Mouse (Mus musculus) limb, embryonic 13.5 days (tissue): Measurements from ENCODE around the gene Wdr82. TPM values are rescaled to one million over a fixed set of nuclear protein-coding genes. Genes with fewer than 3 reads are reported as not detected.
A peak's percentile ranks its signal among the peaks of the same experiment; 100 is the strongest.
"Not testable (repeated sequence)": the region's sequence is repeated elsewhere in the genome, so short reads cannot be mapped to it uniquely, and the experiment has no call there.

Experiments used
- ATAC-seq: fragments of 200-750 bp; cut with Nextera tagmentation; 2 replicates; pipeline ENCODE4 v1.8.0; 2017; ENCODE audit warnings: low read depth, moderate number of reproducible peaks, moderate TSS enrichment; ENCODE audit not compliant: low FRiP score
- H3K27ac ChIP-seq: fragments of 300-500 bp; sonication (generic); 2 replicates; pipeline ENCODE4 v1.5.1; 2015; ENCODE audit warnings: inconsistent platforms, mild to moderate bottlenecking, moderate library complexity
- H3K27me3 ChIP-seq: fragments of 300-500 bp; sonication (generic); 2 replicates; pipeline ENCODE4 v1.6.1; 2015; ENCODE audit warnings: mild to moderate bottlenecking, inconsistent platforms
- H3K36me3 ChIP-seq: fragments of 300-500 bp; sonication (generic); 2 replicates; pipeline ENCODE4 v1.6.1; 2015; ENCODE audit warnings: inconsistent platforms, mild to moderate bottlenecking, moderate library complexity
- H3K4me1 ChIP-seq: fragments of 300-500 bp; sonication (generic); 2 replicates; pipeline ENCODE4 v1.6.1; 2015; ENCODE audit warnings: inconsistent platforms
- H3K4me2 ChIP-seq: fragments of 300-500 bp; sonication (generic); replicated peaks from 2 replicates; pipeline ENCODE4 v1.6.1; 2015; ENCODE audit warnings: inconsistent platforms, mild to moderate bottlenecking, moderate library complexity
- H3K4me3 ChIP-seq: fragments of 300-500 bp; sonication (generic); 2 replicates; pipeline ENCODE4 v1.5.1; 2015; ENCODE audit warnings: moderate library complexity, mild to moderate bottlenecking, inconsistent platforms
- H3K9ac ChIP-seq: fragments of 300-500 bp; sonication (generic); 2 replicates; pipeline ENCODE4 v1.6.1; 2015; ENCODE audit warnings: mild to moderate bottlenecking, inconsistent platforms
- H3K9me3 ChIP-seq: fragments of 300-500 bp; sonication (generic); 2 replicates; pipeline ENCODE4 v1.6.1; 2016; ENCODE audit warnings: inconsistent platforms
- WGBS: fragments of 180-500 bp; shearing (Covaris S2); methylation state at CpG from one replicate; pipeline ENCODE4 v1.1.7; 2015; 5-methylcytosine and 5-hydroxymethylcytosine counted together
- polyA plus RNA-seq: library from polyadenylated mRNA; unstranded; fragments of >200 nt; fragmentation: Nextera tagmentation; extraction: Ambion mirVana; gene quantifications from 2 replicates; pipeline ENCODE4 v1.2.1, GENCODE M21; 2015

Gene Wdr82
- polyA plus RNA-seq, 1 experiment from 2014 or later: 27.6 TPM

DNA sequence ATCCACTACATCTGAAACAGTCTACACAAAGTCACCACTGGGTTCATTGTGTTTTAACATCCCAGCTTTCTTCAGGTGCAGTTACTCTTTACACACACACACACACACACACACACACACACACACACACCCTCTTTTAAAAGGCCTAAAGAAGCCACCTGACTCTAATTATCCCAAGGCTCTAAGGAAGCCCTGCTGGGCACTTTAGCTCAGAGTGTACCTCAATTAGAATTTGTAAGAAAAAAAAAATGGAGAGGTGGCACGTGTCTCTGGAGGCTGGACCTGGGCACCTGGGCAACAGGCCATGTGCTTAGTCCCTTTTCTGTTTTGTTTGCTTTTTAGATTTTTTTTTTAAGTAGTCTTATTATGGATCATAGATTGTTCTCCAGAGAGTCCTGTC is 3.0 kb upstream of the Wdr82 start:
- no peak overlapping the region for H3K4me2 ChIP-seq
- no peaks in the 10 kb centered on the region for H3K36me3 ChIP-seq
- H3K9ac ChIP-seq: no peak overlapping the region
- no peak overlapping the region for H3K27ac ChIP-seq
- H3K4me1 ChIP-seq: peaks cover 10% of the 10 kb centered on the region
- no peaks in the 10 kb centered on the region for H3K9me3 ChIP-seq
- WGBS: 16% methylated on average over 1 of the region's 1 CpGs
- H3K27me3 ChIP-seq: no peaks in the 10 kb centered on the region
- no peak overlapping the region for H3K4me3 ChIP-seq
- ATAC-seq: no peak

DNA sequence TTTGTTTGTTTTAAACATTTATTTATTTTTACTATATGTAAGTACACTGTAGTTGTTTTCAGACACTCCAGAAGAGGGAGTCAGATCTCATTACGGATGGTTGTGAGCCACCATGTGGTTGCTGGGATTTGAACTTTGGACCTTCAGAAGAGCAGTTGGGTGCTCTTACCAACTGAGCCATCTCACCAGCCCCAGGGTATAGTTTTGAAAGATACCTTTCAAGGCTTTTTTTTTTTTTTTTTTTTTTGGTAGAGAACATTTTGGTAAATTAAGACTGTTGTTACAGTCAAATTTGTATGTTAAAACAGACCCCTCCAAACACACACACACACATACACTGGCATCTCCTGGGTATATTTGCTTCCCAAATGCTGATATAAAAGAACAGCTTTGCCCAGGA is 1.7 kb upstream of the Wdr82 start:
- not testable (repeated sequence) for H3K4me2 ChIP-seq, H3K27me3 ChIP-seq, H3K9ac ChIP-seq, H3K9me3 ChIP-seq, H3K36me3 ChIP-seq, H3K27ac ChIP-seq, H3K4me3 ChIP-seq, ATAC-seq
- WGBS: 74% methylated on average over 1 of the region's 1 CpGs
- peaks cover 23% of the 10 kb centered on the region for H3K4me1 ChIP-seq

DNA sequence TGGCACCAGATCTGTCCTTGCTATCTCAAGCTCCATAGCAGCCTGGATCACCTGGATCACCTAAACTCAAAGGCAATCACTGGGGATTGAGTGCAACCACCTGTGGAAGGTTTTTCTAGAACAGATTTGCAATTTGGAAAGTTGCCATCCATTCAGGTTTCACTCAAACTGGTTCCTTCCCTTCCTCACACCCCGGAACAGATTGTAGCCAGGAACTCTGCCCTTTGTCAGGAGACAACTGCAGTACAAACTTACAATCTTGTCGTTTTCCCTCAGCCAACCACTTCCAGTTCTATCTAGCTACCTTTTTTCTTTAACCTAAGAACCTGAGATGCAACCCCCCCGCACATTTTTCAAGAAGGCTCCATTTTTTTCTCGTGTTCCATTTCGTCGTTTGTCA is 811 bp upstream of the Wdr82 start:
- H3K9me3 ChIP-seq: no peaks in the 10 kb centered on the region
- H3K27ac ChIP-seq: peak overlapping the region; percentile 76; the same call in 1 of the 2 replicates
- H3K9ac ChIP-seq: peak overlapping the region; percentile 97
- H3K4me3 ChIP-seq: peak overlapping the region; percentile 97; the same call in 1 of the 2 replicates
- H3K36me3 ChIP-seq: no peaks in the 10 kb centered on the region
- WGBS: 28% methylated on average over 6 of the region's 6 CpGs
- H3K27me3 ChIP-seq: no peaks in the 10 kb centered on the region
- peak overlapping the region; percentile 71 for H3K4me2 ChIP-seq
- peaks cover 30% of the 10 kb centered on the region for H3K4me1 ChIP-seq
- ATAC-seq: no peak

DNA sequence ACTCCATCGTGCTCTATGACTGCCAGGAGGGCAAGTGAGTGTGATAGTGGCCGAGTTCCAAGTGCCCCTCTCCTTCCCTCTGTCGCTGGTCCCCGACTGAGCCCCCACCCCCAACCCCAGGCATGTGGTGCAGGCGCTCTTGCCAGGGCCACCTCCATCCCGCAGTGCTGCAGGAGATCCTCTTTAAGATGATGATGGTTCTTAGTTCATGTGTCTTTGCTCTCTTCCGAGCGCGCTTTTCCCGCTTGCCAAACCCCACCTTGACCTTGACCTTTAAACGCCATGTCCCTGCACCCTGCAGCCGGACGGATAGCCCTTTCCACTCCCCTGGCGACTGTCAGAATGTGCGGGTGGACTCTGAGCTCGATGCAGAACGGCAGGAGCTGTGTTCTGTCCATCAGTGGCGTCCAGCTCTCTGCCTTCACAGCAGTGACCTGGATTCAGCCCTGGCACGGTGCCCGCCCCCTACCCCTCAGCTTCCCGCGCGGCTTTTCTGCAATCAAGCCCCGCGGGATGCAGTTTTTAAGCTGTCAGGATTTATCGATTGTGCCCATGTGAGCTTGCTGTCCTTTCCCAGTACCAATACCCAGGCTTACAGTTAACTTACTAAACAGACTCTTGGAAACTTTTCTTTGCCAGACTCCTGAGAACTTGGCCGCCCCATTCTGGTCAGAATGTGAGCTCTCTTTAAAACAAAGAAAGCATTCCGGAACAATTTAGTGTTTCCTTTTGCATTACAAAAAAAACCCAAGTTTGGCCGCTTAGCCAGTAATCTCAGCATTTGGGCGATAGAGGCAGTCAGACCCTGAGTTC is 824 bp downstream of the Wdr82 start:
- Histone ChIP-seq H3K4me1 (peaks cover 47% of the 10 kb centered on the region), H3K9me3 (no peaks in the 10 kb centered on the region), H3K4me2 (peak overlapping the region; percentile 79), H3K36me3 (peaks cover 3% of the 10 kb centered on the region), H3K27me3 (no peaks in the 10 kb centered on the region), H3K4me3 (peak overlapping the region; percentile 97), H3K9ac (peak overlapping the region; percentile 97), H3K27ac (peak overlapping the region; percentile 96)
- WGBS: under 1% methylated on average over 30 of the region's 30 CpGs
- ATAC-seq: peak; percentile 62

DNA sequence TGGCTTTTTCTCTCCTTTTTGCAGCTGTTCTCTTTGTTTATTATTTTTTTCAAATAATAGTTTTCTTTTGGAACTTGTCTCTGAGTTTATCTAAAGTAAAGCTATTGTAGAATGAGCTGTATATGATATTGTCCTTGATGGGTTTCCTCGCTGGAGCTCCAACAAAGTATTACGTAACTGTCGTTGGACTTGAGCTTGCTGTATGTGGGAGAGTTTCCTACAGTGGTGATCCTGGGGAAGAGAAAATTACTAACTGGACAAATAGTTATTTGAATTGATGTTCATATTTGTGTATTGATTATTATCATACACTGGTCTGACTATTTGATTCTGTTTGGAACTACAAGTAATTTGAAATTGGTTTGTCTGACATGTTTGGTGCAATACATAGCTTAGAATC is 1.8 kb downstream of the Wdr82 start:
- H3K36me3 ChIP-seq: peaks cover 13% of the 10 kb centered on the region
- H3K27me3 ChIP-seq: no peaks in the 10 kb centered on the region
- no peaks in the 10 kb centered on the region for H3K9me3 ChIP-seq
- peak overlapping the region; percentile 79 for H3K4me2 ChIP-seq
- peak overlapping the region; percentile 97 for H3K4me3 ChIP-seq
- H3K27ac ChIP-seq: no peak overlapping the region
- 18% methylated on average over 3 of the region's 3 CpGs for WGBS
- ATAC-seq: no peak
- H3K4me1 ChIP-seq: peaks cover 50% of the 10 kb centered on the region
- peak overlapping the region; percentile 97 for H3K9ac ChIP-seq

DNA sequence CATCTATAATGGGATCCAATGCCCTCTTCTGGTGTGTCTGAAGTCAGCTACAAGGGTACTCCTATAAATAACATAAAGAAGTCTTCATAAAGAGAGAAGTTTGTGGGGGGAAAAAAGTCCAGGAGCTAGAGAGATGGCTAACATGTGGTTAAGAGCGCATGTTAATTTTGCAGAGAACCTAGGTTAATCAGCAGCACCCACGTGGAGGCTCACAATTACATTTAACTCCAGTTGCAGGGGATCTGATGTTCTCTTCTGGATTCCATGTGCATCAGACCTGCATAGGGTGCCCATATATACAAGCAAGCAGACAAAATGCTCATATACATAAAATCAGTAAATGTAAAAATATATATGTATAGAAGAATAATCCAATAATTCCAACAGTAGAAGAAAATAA is 2.6 kb downstream of the Wdr82 start:
- Histone ChIP-seq H3K9ac (peak overlapping the region; percentile 50), H3K4me3 (peak overlapping the region; percentile 97), H3K9me3 (no peaks in the 10 kb centered on the region), H3K27me3 (no peaks in the 10 kb centered on the region), H3K36me3 (peaks cover 21% of the 10 kb centered on the region), H3K4me2 (peak overlapping the region; percentile 79), H3K4me1 (peaks cover 50% of the 10 kb centered on the region), H3K27ac (no peak overlapping the region)
- ATAC-seq: no peak
- 64% methylated on average over 2 of the region's 2 CpGs for WGBS

DNA sequence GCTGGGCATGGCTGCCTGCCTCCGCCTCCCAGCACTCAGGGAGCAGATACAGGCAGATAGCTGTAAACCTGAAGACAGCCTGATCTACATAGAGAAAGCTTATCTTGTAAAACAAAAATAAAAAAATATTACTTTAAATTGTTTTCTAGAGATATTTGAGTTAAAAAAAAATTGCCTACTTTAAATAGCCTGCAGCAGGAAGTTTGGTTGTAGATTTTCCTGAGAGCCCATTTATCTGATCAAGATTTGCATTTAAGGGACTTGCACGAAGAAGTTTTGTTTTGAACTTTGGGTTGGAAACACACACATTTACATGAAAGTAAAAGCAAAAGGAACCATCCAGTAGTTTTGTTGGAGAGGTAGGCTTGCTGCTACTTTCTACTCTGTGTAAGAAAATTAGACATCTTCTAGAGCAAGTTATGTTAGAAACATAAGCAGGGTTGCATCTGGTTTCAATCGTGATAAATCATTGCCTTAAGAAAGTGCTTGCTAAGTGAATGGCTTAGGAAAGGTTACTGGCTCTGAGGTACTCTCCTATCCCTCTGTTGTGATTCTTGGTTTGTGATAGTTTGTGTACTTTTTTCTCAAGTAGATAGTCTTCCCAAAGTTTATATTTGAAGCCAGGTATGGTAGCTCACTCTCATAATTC is 4.9 kb downstream of the Wdr82 start:
- H3K27ac ChIP-seq: no peak overlapping the region
- no peak for ATAC-seq
- peaks cover 43% of the 10 kb centered on the region for H3K4me1 ChIP-seq
- H3K27me3 ChIP-seq: no peaks in the 10 kb centered on the region
- no peak overlapping the region for H3K4me3 ChIP-seq
- peaks cover 42% of the 10 kb centered on the region for H3K36me3 ChIP-seq
- no peak overlapping the region for H3K9ac ChIP-seq
- no peaks in the 10 kb centered on the region for H3K9me3 ChIP-seq
- WGBS: 59% methylated on average over 3 of the region's 3 CpGs
- H3K4me2 ChIP-seq: peak overlapping the region; percentile 14; the same call in 1 of the 2 replicates

DNA sequence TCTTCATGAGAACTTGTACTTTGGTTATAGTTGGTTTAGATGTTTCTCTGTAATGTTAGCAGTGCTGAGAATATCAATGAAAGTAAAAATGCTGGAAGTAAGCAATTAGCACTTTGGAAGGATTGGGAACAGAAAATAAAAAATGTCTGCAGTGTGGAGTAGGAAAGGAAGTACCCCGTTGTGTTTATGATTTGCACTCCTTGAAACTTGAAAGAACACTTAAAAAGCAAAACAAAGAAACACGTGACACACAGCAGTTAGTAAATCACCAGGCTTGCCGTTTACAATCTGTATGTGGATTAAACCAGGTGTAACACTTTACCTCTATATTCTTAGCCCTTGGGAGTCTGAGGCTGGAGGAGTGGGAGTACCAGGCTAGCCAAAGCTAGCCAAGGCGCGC is 6.0 kb downstream of the Wdr82 start:
- Histone ChIP-seq H3K27ac (no peak overlapping the region), H3K9me3 (no peaks in the 10 kb centered on the region), H3K27me3 (no peaks in the 10 kb centered on the region), H3K36me3 (peaks cover 53% of the 10 kb centered on the region), H3K4me2 (no peak overlapping the region), H3K4me1 (peaks cover 43% of the 10 kb centered on the region), H3K4me3 (no peak overlapping the region), H3K9ac (no peak overlapping the region)
- 33% methylated on average over 5 of the region's 5 CpGs for WGBS
- no peak for ATAC-seq

DNA sequence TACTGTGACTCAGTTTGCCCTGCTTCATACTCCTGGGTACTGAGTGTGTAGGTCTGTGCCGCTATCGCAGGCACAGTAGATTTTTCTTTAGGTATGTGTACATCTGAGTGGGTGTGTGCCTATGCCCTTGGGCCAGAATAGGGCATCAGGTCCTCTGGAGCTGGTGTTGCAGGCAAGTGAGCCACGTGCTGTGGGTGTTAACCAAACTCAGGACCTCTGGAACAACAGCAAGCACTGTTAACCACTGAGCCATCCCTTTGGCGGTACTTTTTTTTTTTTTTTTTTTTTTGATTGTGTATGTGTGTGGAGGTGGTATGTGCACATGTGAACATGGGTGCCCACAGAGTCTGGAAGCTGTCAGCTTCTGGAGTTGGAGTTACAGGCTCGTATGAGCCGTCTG is 7.1 kb downstream of the Wdr82 start:
- peaks cover 39% of the 10 kb centered on the region for H3K4me1 ChIP-seq
- peaks cover 63% of the 10 kb centered on the region for H3K36me3 ChIP-seq
- ATAC-seq: no peak
- H3K27me3 ChIP-seq: no peaks in the 10 kb centered on the region
- no peak overlapping the region for H3K9ac ChIP-seq
- no peak overlapping the region for H3K27ac ChIP-seq
- H3K4me2 ChIP-seq: no peak overlapping the region
- WGBS: 77% methylated on average over 6 of the region's 6 CpGs
- no peak overlapping the region for H3K4me3 ChIP-seq
- no peaks in the 10 kb centered on the region for H3K9me3 ChIP-seq

DNA sequence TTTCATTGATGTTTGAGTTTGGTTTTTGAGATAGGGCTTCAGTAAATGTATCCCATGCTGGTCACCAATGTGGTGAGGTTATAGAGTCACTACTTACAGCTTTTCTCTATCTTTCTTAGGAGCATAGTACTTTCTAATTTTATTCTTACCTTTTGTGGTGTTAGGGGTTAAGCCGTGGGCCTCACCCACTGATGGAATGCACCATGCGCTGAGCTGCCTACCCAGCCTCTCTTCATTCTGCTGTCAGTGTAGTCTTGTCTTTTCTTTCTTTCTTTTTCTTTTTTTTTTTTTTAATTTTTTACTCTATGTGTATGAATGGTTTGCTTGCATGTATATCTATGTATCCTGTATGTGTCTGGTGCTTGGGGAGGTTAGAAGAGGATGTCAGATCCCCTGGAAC is 8.7 kb downstream of the Wdr82 start:
- no peak overlapping the region for H3K4me3 ChIP-seq
- no peak overlapping the region for H3K4me2 ChIP-seq
- 90% methylated on average over 2 of the region's 2 CpGs for WGBS
- peaks cover 80% of the 10 kb centered on the region for H3K36me3 ChIP-seq
- H3K4me1 ChIP-seq: peaks cover 25% of the 10 kb centered on the region
- no peak overlapping the region for H3K27ac ChIP-seq
- no peak overlapping the region for H3K9ac ChIP-seq
- no peak for ATAC-seq
- H3K27me3 ChIP-seq: no peaks in the 10 kb centered on the region
- no peaks in the 10 kb centered on the region for H3K9me3 ChIP-seq

DNA sequence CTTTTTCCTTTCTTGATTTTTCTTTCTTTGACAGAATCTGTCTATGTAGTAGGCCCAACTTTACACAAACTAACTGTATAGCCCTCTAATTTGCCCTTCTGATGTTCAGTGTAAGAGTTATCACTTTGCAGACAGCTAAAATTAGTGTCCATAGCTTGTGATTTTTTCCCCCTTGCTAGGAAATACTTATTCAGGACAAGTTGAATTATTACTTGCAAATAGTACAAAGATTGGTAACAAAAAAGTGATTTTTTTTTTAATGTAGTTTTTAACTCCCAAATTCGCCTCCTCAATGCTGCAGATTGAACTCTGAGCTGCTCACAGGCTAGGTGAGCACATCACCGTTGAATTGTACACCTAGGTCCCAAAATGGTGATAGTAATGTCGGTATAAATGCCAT is 9.2 kb downstream of the Wdr82 start:
- no peak for ATAC-seq
- no peak overlapping the region for H3K4me2 ChIP-seq
- no peaks in the 10 kb centered on the region for H3K27me3 ChIP-seq
- no peaks in the 10 kb centered on the region for H3K9me3 ChIP-seq
- H3K36me3 ChIP-seq: peaks cover 85% of the 10 kb centered on the region
- H3K9ac ChIP-seq: no peak overlapping the region
- H3K27ac ChIP-seq: no peak overlapping the region
- WGBS: 91% methylated on average over 3 of the region's 3 CpGs
- H3K4me1 ChIP-seq: peaks cover 20% of the 10 kb centered on the region
- H3K4me3 ChIP-seq: no peak overlapping the region

DNA sequence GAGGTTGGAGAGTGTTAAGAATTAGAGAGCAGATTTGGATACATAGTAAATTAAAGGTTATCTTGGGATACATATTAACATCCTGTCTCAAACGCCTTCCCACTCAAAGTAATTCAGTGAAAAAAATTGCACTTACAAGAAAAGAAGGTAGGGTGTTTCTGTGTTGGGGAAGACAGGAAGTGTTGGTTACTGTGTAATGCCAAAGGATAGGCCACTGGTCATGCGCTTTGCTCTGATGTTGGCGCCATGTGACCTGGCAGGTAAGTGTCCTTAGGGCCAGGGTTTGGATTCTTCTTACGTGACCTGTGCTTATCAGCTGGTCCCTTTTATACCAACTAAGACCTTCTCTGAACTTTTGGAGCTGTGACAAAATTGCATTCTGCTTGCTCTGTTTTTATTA is 11.4 kb downstream of the Wdr82 start:
- H3K27ac ChIP-seq: no peak overlapping the region
- no peak overlapping the region for H3K4me3 ChIP-seq
- no peaks in the 10 kb centered on the region for H3K27me3 ChIP-seq
- H3K9ac ChIP-seq: no peak overlapping the region
- ATAC-seq: no peak
- H3K4me2 ChIP-seq: no peak overlapping the region
- WGBS: 94% methylated on average over 4 of the region's 4 CpGs
- H3K4me1 ChIP-seq: no peaks in the 10 kb centered on the region
- H3K36me3 ChIP-seq: peaks cover 98% of the 10 kb centered on the region
- no peaks in the 10 kb centered on the region for H3K9me3 ChIP-seq
